Mouse (Mus musculus) cerebral cortex, adult 2 months (tissue): ENCODE results near the gene Ovca2.

ENCODE experiments used
- WGBS: fragments of 180-500 bp; shearing (Covaris S2); methylation state at CpG from one replicate; pipeline ENCODE4 v1.1.7; 2018; 5-methylcytosine and 5-hydroxymethylcytosine counted together

The Ovca2 gene

DNA sequence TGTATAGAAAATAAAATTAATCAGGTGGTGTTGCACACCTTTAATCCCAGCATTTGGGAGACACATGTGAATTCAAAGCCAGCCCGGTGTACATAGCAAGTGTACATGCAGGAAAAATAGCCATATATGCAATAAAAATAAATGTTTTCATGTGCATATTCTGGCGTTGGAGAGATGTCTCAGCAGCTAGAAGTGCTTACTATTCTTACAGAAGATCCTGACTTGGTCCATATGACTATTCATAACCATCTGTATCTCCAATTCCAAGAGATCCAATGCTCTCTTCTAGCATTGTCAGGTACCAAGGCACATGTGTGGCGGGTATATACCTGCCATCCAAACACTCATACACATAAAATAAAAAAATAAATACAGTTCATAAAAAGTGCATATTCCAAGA lies 52.3 kb downstream of the Ovca2 start:
- whole genome bisulfite sequencing: 59% methylated on average over 3 of the region's 3 CpGs
